Comparison of ENCODE assay signal across 10 mouse cellular contexts in genomic region chr13:43900758-43901157, GRCm38 (mm10).
A peak's percentile ranks its signal among the peaks of the same experiment; 100 is the strongest.
DNase-seq lines count a peak whose midpoint lies in the region.
"Had no signal": no experiment of that assay in that cellular context is flagged by ENCODE, and none has a peak within 500 bp of the region (broad histone marks: within the 10 kb centered on the region; RNA-seq: fewer than 3 reads in every experiment).

No protein-coding gene starts in this region.

- DNase-seq in kidney, adult 8-10 months, result peak; percentile 4 to 17
- no peak for DNase-seq in kidney, adult 11 months
- DNase-seq in B cell, adult 2 months, result peak; percentile 63 to 64
- peak; percentile 93 for DNase-seq in brain, adult 2 months (ENCODE audit: low read depth, low spot score)
- DNase-seq in cerebellum, postnatal 36 days, result peak; percentile 65 to 77
- DNase-seq in urinary bladder, postnatal 36 days (ENCODE audit: low spot score in 2 of 2), result no peak
- DNase-seq in left cerebral cortex, adult 11 months (ENCODE audit: low spot score), result no peak
- DNase-seq: layer of hippocampus, adult 9-11 months; liver; right cerebral cortex, postnatal 14 days had no signal

Comparison
In these comparisons a context has a peak if more than half of its experiments do, and no peak if none do; other contexts are left out.
1. DNase-seq: peak in kidney, adult 8-10 months (2 of 2), B cell, adult 2 months (2 of 2), brain, adult 2 months (single experiment) and cerebellum, postnatal 36 days (2 of 2); none in kidney, adult 11 months (single experiment), urinary bladder, postnatal 36 days (0 of 2) and left cerebral cortex, adult 11 months (single experiment).